Mouse (Mus musculus): Measurements from ENCODE around the gene Gse1.

DNA sequence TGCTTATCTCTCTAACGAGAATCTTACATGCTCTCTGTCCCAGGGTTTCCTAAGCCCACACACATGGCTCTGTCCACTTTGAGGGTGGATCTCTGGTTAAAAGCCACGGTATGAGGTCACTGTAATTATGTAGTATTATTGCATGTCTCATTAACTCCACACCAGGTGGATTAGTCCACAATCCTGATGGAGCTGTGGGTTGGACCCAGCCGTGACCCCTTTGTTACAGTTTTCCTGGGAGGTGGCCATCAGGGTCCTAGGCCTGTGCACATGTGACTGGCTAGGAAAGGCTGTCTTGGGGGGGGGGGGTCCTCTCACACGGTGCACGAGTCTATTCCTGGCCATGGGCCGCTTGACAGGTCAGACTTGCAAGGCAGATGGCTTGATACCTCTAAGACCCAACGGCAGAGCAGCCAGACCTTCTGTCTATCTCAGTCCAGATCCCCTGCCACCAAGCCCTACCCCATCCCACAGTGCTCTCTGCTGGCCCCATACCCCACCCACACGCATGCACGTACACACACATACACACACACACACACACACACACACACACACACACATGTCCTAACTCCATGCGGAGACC, 77.6 kb downstream of the Gse1 start:
- no peak for TF ChIP-seq CTCF (IDR thresholded peaks at IDR 0.05; ENCODE audit: control insufficient read depth, insufficient read depth, low read length)
- no peak for TF ChIP-seq POLR2A (IDR thresholded peaks at IDR 0.05; ENCODE audit: borderline replicate concordance, control insufficient read depth, low read depth, low read length)
